Mouse (Mus musculus) heart, postnatal 0 days (tissue): ENCODE measurements at regions not wholly inside any gene's neighbourhood (a gene's known extent, or its start where the extent isn't known, plus 50 kb on each side); places are given as distances from the start of the nearest gene placed in this dataset.

Source experiments
- ATAC-seq: fragments of 200-750 bp; cut with Nextera tagmentation; 2 replicates; pipeline ENCODE4 v1.8.0; 2017; ENCODE audit warnings: low read depth, moderate number of reproducible peaks, moderate library complexity; ENCODE audit not compliant: insufficient read depth
- DNase-seq: peaks from one replicate; pipeline ENCODE4 v3.0.0-alpha.2; 2016; ENCODE audit warnings: low spot score
- H3K27ac ChIP-seq: fragments of 300-500 bp; sonication (generic); 2 replicates; pipeline ENCODE4 v1.5.1; 2014; ENCODE audit warnings: low read depth, mild to moderate bottlenecking
- H3K27me3 ChIP-seq: fragments of 300-500 bp; sonication (generic); 2 replicates; pipeline ENCODE4 v1.6.1; 2014; ENCODE audit warnings: low read length, mixed read lengths; ENCODE audit not compliant: control insufficient read depth, insufficient read depth
- H3K36me3 ChIP-seq: fragments of 300-500 bp; sonication (generic); replicated peaks from 2 replicates; pipeline ENCODE4 v1.6.1; 2014; ENCODE audit warnings: low read length, mixed read lengths; ENCODE audit not compliant: control insufficient read depth, insufficient read depth
- H3K4me1 ChIP-seq: fragments of 300-500 bp; sonication (generic); 2 replicates; pipeline ENCODE4 v1.6.1; 2014; ENCODE audit warnings: antibody characterized with exemption; ENCODE audit not compliant: control insufficient read depth, insufficient read depth
- H3K4me2 ChIP-seq: fragments of 300-500 bp; sonication (generic); 2 replicates; pipeline ENCODE4 v1.6.1; 2014; ENCODE audit warnings: low read depth, mild to moderate bottlenecking, low read length, moderate library complexity
- H3K4me3 ChIP-seq: fragments of 300-500 bp; sonication (generic); 2 replicates; pipeline ENCODE4 v1.5.1; 2014; ENCODE audit warnings: low read depth, low read length
- H3K9ac ChIP-seq: fragments of 300-500 bp; sonication (generic); replicated peaks from 2 replicates; pipeline ENCODE4 v1.6.1; 2014; ENCODE audit warnings: low read depth, low read length, mixed read lengths
- H3K9me3 ChIP-seq: fragments of 300-500 bp; sonication (generic); replicated peaks from 2 replicates; pipeline ENCODE4 v1.6.1; 2016; ENCODE audit warnings: low read length; ENCODE audit not compliant: control insufficient read depth
- CTCF ChIP-seq: IDR thresholded peaks from 2 replicates; pipeline ENCODE4 v1.5.1; 2016; ENCODE audit warnings: antibody characterized with exemption, control low read depth, low read depth
- EP300 ChIP-seq: IDR thresholded peaks from 2 replicates; pipeline ENCODE4 v1.6.1; 2016; ENCODE audit warnings: antibody characterized with exemption, low read depth
- WGBS: fragments of 180-500 bp; shearing (Covaris S2); extraction: QIAGEN DNeasy Blood & Tissue Kit; methylation state at CpG from one replicate; pipeline ENCODE4 v1.1.7; 2014; 5-methylcytosine and 5-hydroxymethylcytosine counted together

GRCm38 (mm10) chr17:68071472-68071871, 67.6 kb upstream of the Arhgap28 start:
- TF ChIP-seq CTCF (no peak), EP300 (no peak)
- H3K4me3 ChIP-seq, result no peak overlapping the region
- DNase-seq (no peak), ATAC-seq (no peak)
- H3K9ac ChIP-seq, result no peak overlapping the region
- no peaks in the 10 kb centered on the region for H3K9me3 ChIP-seq
- H3K36me3 ChIP-seq, result no peaks in the 10 kb centered on the region
- H3K4me2 ChIP-seq, result no peak overlapping the region
- 41% methylated on average over 4 of the region's 4 CpGs for WGBS
- no peak overlapping the region for H3K27ac ChIP-seq
- no peaks in the 10 kb centered on the region for H3K27me3 ChIP-seq
- H3K4me1 ChIP-seq, result no peaks in the 10 kb centered on the region

- WGBS, result 36% methylated on average over 2 of the region's 2 CpGs
- ATAC-seq (no peak), DNase-seq (peak; percentile 37)
- Histone ChIP-seq H3K36me3 (no peaks in the 10 kb centered on the region), H3K27me3 (no peaks in the 10 kb centered on the region), H3K9ac (no peak overlapping the region), H3K4me3 (no peak overlapping the region), H3K4me1 (no peaks in the 10 kb centered on the region), H3K27ac (no peak overlapping the region), H3K4me2 (no peak overlapping the region), H3K9me3 (no peaks in the 10 kb centered on the region)
- TF ChIP-seq CTCF (no peak), EP300 (no peak)
Observed at GRCm38 (mm10) chr17:68075712-68076111, 71.8 kb upstream of the Arhgap28 start.

GRCm38 (mm10) chr17:68078709-68079108, 74.8 kb upstream of the Arhgap28 start:
- Histone ChIP-seq H3K27ac (no peak overlapping the region), H3K36me3 (no peaks in the 10 kb centered on the region), H3K4me2 (no peak overlapping the region), H3K9me3 (no peaks in the 10 kb centered on the region), H3K4me1 (no peaks in the 10 kb centered on the region), H3K27me3 (no peaks in the 10 kb centered on the region), H3K9ac (no peak overlapping the region), H3K4me3 (no peak overlapping the region)
- TF ChIP-seq EP300, result no peak
- no peak for TF ChIP-seq CTCF
- ATAC-seq (no peak), DNase-seq (no peak)
- WGBS, result 79% methylated on average over 3 of the region's 3 CpGs

GRCm38 (mm10) chr17:68084446-68084845, 80.5 kb upstream of the Arhgap28 start:
- Histone ChIP-seq H3K9ac (no peak overlapping the region), H3K4me1 (no peaks in the 10 kb centered on the region), H3K36me3 (no peaks in the 10 kb centered on the region), H3K9me3 (no peaks in the 10 kb centered on the region), H3K4me3 (no peak overlapping the region), H3K4me2 (no peak overlapping the region), H3K27ac (no peak overlapping the region), H3K27me3 (no peaks in the 10 kb centered on the region)
- DNase-seq, result no peak
- 86% methylated on average over 2 of the region's 2 CpGs for WGBS
- no peak for ATAC-seq
- TF ChIP-seq EP300 (no peak), CTCF (no peak)

GRCm38 (mm10) chr17:68087149-68087548, 83.2 kb upstream of the Arhgap28 start:
- Histone ChIP-seq H3K4me3 (no peak overlapping the region), H3K27ac (no peak overlapping the region), H3K4me1 (no peaks in the 10 kb centered on the region), H3K27me3 (no peaks in the 10 kb centered on the region), H3K4me2 (no peak overlapping the region), H3K36me3 (no peaks in the 10 kb centered on the region), H3K9ac (no peak overlapping the region), H3K9me3 (no peaks in the 10 kb centered on the region)
- ATAC-seq (no peak; the same call in 1 of the 2 replicates), DNase-seq (no peak)
- no peak for TF ChIP-seq EP300
- no peak for TF ChIP-seq CTCF
- WGBS, result 39% methylated on average over 1 of the region's 1 CpGs

GRCm38 (mm10) chr17:68089179-68089578, 85.3 kb upstream of the Arhgap28 start:
- Histone ChIP-seq H3K27ac (no peak overlapping the region), H3K9ac (no peak overlapping the region), H3K36me3 (no peaks in the 10 kb centered on the region), H3K4me2 (no peak overlapping the region), H3K9me3 (no peaks in the 10 kb centered on the region), H3K4me3 (no peak overlapping the region), H3K27me3 (no peaks in the 10 kb centered on the region), H3K4me1 (no peaks in the 10 kb centered on the region)
- DNase-seq (no peak), ATAC-seq (no peak)
- 61% methylated on average over 1 of the region's 1 CpGs for WGBS
- TF ChIP-seq EP300 (no peak), CTCF (no peak)
